Mouse (Mus musculus): Measurements from ENCODE around the gene Kcnj8. TPM values are rescaled to one million over a fixed set of nuclear protein-coding genes. Genes with fewer than 3 reads are reported as not detected.

The Kcnj8 gene
- polyA plus RNA-seq, 1 experiment from 2014 or later, result 4.0 TPM

DNA sequence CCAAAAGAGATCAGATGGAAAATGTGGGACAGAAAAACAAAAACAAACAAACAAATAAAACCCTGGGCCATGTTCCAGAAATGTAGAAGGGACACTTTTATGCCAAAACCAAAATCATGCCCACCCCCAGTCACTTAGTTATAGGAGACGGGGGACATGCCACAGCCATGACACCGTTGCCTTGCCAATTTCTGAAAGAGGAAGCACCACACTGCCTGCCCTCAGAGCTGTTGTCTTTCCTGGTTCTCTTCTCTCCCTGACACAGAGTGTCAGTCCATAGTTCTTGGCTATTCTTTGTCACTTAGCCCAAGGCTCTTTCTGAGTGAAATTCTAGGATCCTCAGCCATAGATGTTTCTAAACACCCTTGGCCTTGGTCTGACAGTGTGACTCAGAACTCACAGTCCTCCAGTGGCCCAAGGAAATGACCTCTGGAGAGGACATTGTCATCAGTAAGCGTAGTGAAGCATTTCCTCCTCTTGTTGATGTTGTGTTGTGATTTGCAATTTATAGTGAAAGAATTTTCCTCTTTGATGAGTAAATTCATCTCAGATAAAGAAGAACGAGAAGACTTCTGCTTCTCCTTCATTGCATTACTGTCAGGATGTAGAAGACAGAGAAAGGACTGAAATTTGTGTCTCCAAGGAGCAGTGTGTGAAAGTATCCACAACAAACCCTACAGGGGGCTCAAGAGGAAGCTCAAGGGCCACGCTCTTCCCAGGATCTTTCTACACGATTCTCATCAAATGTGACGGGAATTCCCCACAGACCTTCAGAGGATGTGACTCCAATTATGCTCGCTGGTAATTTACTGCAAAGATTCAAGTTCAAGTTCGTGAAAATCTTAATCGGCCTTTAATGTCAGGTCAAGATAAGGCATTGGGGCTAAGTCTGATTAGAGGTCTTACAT, 12.4 kb downstream of the Kcnj8 start:
- H3K4me1 ChIP-seq (replicated peaks; ENCODE audit: control insufficient read depth, insufficient read depth, low read length), result no peaks in the 10 kb centered on the region
- H3K9me3 ChIP-seq (ENCODE audit: control insufficient read depth, low read length), result no peaks in the 10 kb centered on the region
- ATAC-seq (replicated peaks; ENCODE audit: low FRiP score) (no peak), DNase-seq (ENCODE audit: low spot score) (peak; percentile 39)
- 83% methylated on average over 10 of the region's 10 CpGs for WGBS
- no peaks in the 10 kb centered on the region for H3K36me3 ChIP-seq (ENCODE audit: control insufficient read depth, insufficient read depth, low read length)
- no peaks in the 10 kb centered on the region for H3K27me3 ChIP-seq (ENCODE audit: control insufficient read depth, insufficient read depth, low read length)
- H3K4me2 ChIP-seq (ENCODE audit: low read depth, low read length, severe bottlenecking), result no peak overlapping the region
- H3K4me3 ChIP-seq (ENCODE audit: low read depth, low read length), result no peak overlapping the region
- no peak overlapping the region for H3K9ac ChIP-seq (ENCODE audit: low read length)
- no peak overlapping the region for H3K27ac ChIP-seq (ENCODE audit: low read depth, low read length)

DNA sequence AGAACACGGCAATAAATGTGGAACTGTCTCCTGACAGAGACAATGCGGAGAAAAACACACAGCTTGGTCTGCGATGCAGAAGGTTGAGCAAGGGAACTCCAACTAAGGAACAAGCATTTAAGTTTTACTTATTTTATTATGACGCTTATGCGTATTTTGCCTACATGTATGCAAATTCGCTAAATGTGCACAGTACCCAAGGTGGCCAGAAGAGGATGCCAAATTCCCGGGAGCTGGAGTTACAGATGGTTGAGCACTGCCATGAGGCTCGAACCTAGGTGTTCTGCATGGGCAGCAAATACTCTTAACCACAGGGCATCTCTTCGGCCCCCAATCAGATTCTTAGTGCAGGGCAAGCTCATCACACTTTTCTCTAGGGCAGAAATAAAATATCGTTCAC, 13.3 kb downstream of the Kcnj8 start:
- Histone ChIP-seq H3K9me3 (ENCODE audit: control insufficient read depth, low read length) (no peaks in the 10 kb centered on the region), H3K9ac (ENCODE audit: low read length) (no peak overlapping the region), H3K36me3 (ENCODE audit: control insufficient read depth, insufficient read depth, low read length) (no peaks in the 10 kb centered on the region), H3K4me2 (ENCODE audit: low read depth, low read length, severe bottlenecking) (no peak overlapping the region), H3K27me3 (ENCODE audit: control insufficient read depth, insufficient read depth, low read length) (no peaks in the 10 kb centered on the region), H3K27ac (ENCODE audit: low read depth, low read length) (no peak overlapping the region), H3K4me1 (replicated peaks; ENCODE audit: control insufficient read depth, insufficient read depth, low read length) (no peaks in the 10 kb centered on the region), H3K4me3 (ENCODE audit: low read depth, low read length) (no peak overlapping the region)
- 79% methylated on average over 10 of the region's 10 CpGs for WGBS
- DNase-seq (ENCODE audit: low spot score) (peak; percentile 42), ATAC-seq (replicated peaks; ENCODE audit: low FRiP score) (no peak)

DNA sequence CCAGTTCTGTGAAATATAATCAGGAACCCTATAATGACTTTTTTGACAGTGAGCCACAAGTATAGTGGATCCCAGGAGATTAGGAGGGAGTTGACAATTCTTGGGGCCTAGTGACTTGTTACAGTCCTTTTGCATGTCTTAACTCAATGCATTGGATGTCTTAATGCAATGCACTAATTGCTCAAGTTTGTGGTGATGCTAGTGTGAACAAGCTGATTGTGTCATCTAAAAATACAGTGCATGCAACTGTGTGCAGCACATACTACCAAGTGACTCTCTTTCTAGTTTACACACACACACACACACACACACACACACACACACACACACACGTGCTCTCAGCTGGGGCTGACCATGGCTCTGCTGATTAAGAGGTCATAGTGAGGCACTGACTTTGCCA, 15.4 kb downstream of the Kcnj8 start:
- Histone ChIP-seq H3K4me2 (ENCODE audit: low read depth, low read length, severe bottlenecking) (no peak overlapping the region), H3K9me3 (ENCODE audit: control insufficient read depth, low read length) (no peaks in the 10 kb centered on the region), H3K27ac (ENCODE audit: low read depth, low read length) (no peak overlapping the region), H3K4me1 (replicated peaks; ENCODE audit: control insufficient read depth, insufficient read depth, low read length) (no peaks in the 10 kb centered on the region), H3K36me3 (ENCODE audit: control insufficient read depth, insufficient read depth, low read length) (no peaks in the 10 kb centered on the region), H3K9ac (ENCODE audit: low read length) (no peak overlapping the region), H3K4me3 (ENCODE audit: low read depth, low read length) (no peak overlapping the region), H3K27me3 (ENCODE audit: control insufficient read depth, insufficient read depth, low read length) (no peaks in the 10 kb centered on the region)
- ATAC-seq (replicated peaks; ENCODE audit: low FRiP score), result no peak
- WGBS, result 59% methylated on average over 1 of the region's 1 CpGs
- no peak for DNase-seq (ENCODE audit: low spot score)

DNA sequence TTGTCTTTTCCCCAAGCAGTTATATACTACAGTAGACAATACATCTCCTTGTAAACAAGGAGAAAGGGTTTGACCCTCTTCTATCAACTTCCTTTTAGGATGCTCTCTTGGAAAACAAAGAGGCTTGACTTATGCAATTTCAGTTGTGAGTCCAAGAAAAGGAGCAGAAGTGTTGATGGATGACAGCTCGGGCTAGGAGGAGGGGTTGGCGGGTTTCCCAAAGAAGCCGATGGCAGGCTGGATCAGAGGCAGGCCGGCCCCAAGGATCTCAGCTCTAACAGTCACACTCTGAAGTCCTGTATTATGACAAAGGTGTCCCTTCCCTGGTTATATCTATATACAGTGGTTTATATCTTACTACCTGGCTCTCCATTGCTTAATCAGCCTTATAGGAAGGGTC, 19.9 kb downstream of the Kcnj8 start:
- DNase-seq (ENCODE audit: low spot score), result no peak
- WGBS, result 85% methylated on average over 4 of the region's 4 CpGs
- no peaks in the 10 kb centered on the region for H3K4me1 ChIP-seq (replicated peaks; ENCODE audit: control insufficient read depth, insufficient read depth, low read length)

DNA sequence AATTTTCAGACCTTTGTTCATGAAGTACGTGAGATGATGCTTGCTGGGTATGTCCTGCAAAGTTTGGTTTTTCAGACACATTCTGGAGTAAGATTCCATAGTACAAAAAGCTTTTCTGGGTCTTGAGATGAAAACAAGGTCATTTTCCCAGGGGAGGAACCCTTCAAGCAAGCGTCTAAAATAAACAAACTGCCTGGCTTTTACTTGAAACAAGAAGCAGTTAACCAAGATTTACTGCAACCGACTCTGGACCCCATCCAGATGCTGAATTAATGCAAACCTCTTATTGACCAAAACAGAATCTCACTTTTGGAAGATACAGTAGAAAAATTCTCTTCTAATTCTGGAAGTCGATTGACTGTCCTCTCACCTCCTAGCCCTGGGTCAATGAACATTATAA, 20.5 kb downstream of the Kcnj8 start:
- H3K36me3 ChIP-seq (ENCODE audit: control insufficient read depth, insufficient read depth, low read length), result no peaks in the 10 kb centered on the region
- H3K4me1 ChIP-seq (replicated peaks; ENCODE audit: control insufficient read depth, insufficient read depth, low read length), result no peaks in the 10 kb centered on the region
- H3K27me3 ChIP-seq (ENCODE audit: control insufficient read depth, insufficient read depth, low read length), result no peaks in the 10 kb centered on the region
- H3K27ac ChIP-seq (ENCODE audit: low read depth, low read length), result no peak overlapping the region
- 82% methylated on average over 4 of the region's 4 CpGs for WGBS
- no peak for DNase-seq (ENCODE audit: low spot score)
- H3K4me3 ChIP-seq (ENCODE audit: low read depth, low read length), result no peak overlapping the region
- H3K9ac ChIP-seq (ENCODE audit: low read length), result no peak overlapping the region
- no peaks in the 10 kb centered on the region for H3K9me3 ChIP-seq (ENCODE audit: control insufficient read depth, low read length)
- no peak for ATAC-seq (replicated peaks; ENCODE audit: low FRiP score)
- no peak overlapping the region for H3K4me2 ChIP-seq (ENCODE audit: low read depth, low read length, severe bottlenecking)

More for the DNA sequence above, 19.9 kb downstream of the Kcnj8 start:
- ATAC-seq (replicated peaks; ENCODE audit: low FRiP score), result no peak
- Histone ChIP-seq H3K27me3 (ENCODE audit: control insufficient read depth, insufficient read depth, low read length) (no peaks in the 10 kb centered on the region), H3K27ac (ENCODE audit: low read depth, low read length) (no peak overlapping the region), H3K9ac (ENCODE audit: low read length) (no peak overlapping the region), H3K4me2 (ENCODE audit: low read depth, low read length, severe bottlenecking) (no peak overlapping the region), H3K36me3 (ENCODE audit: control insufficient read depth, insufficient read depth, low read length) (no peaks in the 10 kb centered on the region), H3K9me3 (ENCODE audit: control insufficient read depth, low read length) (no peaks in the 10 kb centered on the region), H3K4me3 (ENCODE audit: low read depth, low read length) (no peak overlapping the region)

DNA sequence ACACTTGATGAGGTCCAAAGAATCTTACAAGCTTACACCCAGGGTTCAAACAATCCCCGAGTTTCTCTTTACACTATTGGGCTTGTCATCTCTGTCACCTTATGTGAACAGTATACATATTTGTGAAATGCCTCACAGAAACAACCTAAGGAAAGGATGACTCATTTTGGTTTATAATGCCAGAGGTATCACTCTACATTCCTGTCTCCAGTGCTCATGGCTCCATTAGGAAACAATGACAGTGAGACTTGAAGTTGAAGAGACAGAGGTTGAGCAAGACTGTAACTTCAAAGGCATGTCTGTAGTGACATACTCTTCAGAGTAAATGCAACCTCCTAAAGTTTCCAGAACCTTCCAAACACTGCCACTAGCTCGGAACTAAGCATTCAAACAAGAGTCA, 23.0 kb downstream of the Kcnj8 start:
- WGBS, result 89% methylated on average over 2 of the region's 2 CpGs

DNA sequence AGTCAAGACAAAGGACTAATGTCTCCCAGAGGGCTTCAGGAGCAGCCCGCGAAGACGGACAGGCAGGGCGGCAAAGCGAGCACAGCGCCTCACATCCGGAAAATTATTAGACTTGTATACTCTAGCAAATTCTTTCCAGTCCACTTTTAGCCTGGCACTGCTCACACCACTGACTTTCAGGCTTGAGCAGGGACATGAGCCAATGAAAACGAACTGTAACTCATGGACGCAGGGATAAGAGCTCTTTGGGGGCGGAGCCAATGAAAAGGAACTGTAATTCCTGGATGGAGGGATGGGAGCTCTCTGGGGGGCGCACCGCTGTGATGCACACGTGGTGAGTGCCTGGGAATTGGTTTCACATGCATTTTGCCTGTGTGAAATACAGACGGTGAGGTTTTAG, 26.3 kb downstream of the Kcnj8 start:
- H3K27ac ChIP-seq (ENCODE audit: low read depth, low read length), result no peak overlapping the region
- H3K27me3 ChIP-seq (ENCODE audit: control insufficient read depth, insufficient read depth, low read length), result no peaks in the 10 kb centered on the region
- no peaks in the 10 kb centered on the region for H3K9me3 ChIP-seq (ENCODE audit: control insufficient read depth, low read length)
- peak; percentile 44; the same call in 1 of the 2 replicates for ATAC-seq (replicated peaks; ENCODE audit: low FRiP score)
- no peak overlapping the region for H3K4me3 ChIP-seq (ENCODE audit: low read depth, low read length)
- whole genome bisulfite sequencing, result 53% methylated on average over 14 of the region's 14 CpGs
- DNase-seq (ENCODE audit: low spot score), result no peak
- peak overlapping the region; percentile 28; the same call in 1 of the 2 replicates for H3K4me2 ChIP-seq (ENCODE audit: low read depth, low read length, severe bottlenecking)
- no peaks in the 10 kb centered on the region for H3K4me1 ChIP-seq (replicated peaks; ENCODE audit: control insufficient read depth, insufficient read depth, low read length)
- no peaks in the 10 kb centered on the region for H3K36me3 ChIP-seq (ENCODE audit: control insufficient read depth, insufficient read depth, low read length)
- no peak overlapping the region for H3K9ac ChIP-seq (ENCODE audit: low read length)

More for the DNA sequence above, 23.0 kb downstream of the Kcnj8 start:
- no peak for ATAC-seq (replicated peaks; ENCODE audit: low FRiP score)
- Histone ChIP-seq H3K4me1 (replicated peaks; ENCODE audit: control insufficient read depth, insufficient read depth, low read length) (no peaks in the 10 kb centered on the region), H3K4me2 (ENCODE audit: low read depth, low read length, severe bottlenecking) (no peak overlapping the region), H3K36me3 (ENCODE audit: control insufficient read depth, insufficient read depth, low read length) (no peaks in the 10 kb centered on the region), H3K27ac (ENCODE audit: low read depth, low read length) (no peak overlapping the region), H3K9ac (ENCODE audit: low read length) (no peak overlapping the region), H3K27me3 (ENCODE audit: control insufficient read depth, insufficient read depth, low read length) (no peaks in the 10 kb centered on the region), H3K9me3 (ENCODE audit: control insufficient read depth, low read length) (no peaks in the 10 kb centered on the region), H3K4me3 (ENCODE audit: low read depth, low read length) (no peak overlapping the region)
- DNase-seq (ENCODE audit: low spot score), result no peak

DNA sequence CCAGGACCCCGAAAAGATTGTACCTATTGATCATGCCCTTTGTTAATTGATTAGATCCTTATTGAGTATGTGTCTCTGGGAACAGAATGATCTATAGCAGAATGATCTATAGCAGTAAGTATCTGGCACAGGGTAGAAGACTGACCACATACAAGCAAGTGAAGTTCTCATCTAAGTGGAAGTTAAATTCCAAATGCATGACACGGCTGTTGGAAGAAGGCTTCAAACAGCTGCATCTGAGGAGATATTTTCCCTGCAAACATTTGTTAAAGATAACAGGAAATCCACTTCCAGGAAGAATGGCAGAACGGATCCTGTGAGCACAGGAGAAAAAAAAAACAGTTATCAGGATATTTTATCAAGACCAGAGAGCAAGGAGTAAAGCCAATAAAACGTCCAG, 27.8 kb downstream of the Kcnj8 start:
- no peak overlapping the region for H3K9ac ChIP-seq (ENCODE audit: low read length)
- no peaks in the 10 kb centered on the region for H3K27me3 ChIP-seq (ENCODE audit: control insufficient read depth, insufficient read depth, low read length)
- H3K4me1 ChIP-seq (replicated peaks; ENCODE audit: control insufficient read depth, insufficient read depth, low read length), result no peaks in the 10 kb centered on the region
- WGBS, result 83% methylated on average over 4 of the region's 4 CpGs
- H3K9me3 ChIP-seq (ENCODE audit: control insufficient read depth, low read length), result no peaks in the 10 kb centered on the region
- no peak for DNase-seq (ENCODE audit: low spot score)
- H3K27ac ChIP-seq (ENCODE audit: low read depth, low read length), result no peak overlapping the region
- no peak for ATAC-seq (replicated peaks; ENCODE audit: low FRiP score)
- H3K4me2 ChIP-seq (ENCODE audit: low read depth, low read length, severe bottlenecking), result no peak overlapping the region
- H3K36me3 ChIP-seq (ENCODE audit: control insufficient read depth, insufficient read depth, low read length), result no peaks in the 10 kb centered on the region
- H3K4me3 ChIP-seq (ENCODE audit: low read depth, low read length), result no peak overlapping the region

DNA sequence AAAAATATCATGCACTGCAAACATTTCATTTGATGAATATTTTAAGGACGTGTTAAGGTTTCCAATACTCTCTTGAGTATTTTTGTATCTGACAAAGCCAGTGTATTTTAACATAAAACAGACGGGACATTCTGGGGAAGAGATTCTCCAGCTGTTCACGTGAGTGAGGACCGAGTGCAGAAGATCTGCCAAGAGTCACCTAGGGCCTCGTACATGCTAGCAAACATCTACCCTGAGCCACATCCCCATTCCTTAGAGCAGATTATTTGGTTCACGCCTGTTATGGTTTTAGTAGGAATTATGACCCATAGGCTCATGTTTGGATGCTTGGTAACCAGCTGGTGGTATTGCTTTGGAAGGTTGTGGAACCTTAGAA, 28.6 kb downstream of the Kcnj8 start:
- 90% methylated on average over 6 of the region's 6 CpGs for WGBS
- H3K4me1 ChIP-seq (replicated peaks; ENCODE audit: control insufficient read depth, insufficient read depth, low read length), result no peaks in the 10 kb centered on the region
- no peak overlapping the region for H3K9ac ChIP-seq (ENCODE audit: low read length)
- H3K27me3 ChIP-seq (ENCODE audit: control insufficient read depth, insufficient read depth, low read length), result no peaks in the 10 kb centered on the region
- no peak overlapping the region for H3K4me3 ChIP-seq (ENCODE audit: low read depth, low read length)
- no peak overlapping the region for H3K4me2 ChIP-seq (ENCODE audit: low read depth, low read length, severe bottlenecking)
- DNase-seq (ENCODE audit: low spot score) (no peak), ATAC-seq (replicated peaks; ENCODE audit: low FRiP score) (no peak)
- H3K27ac ChIP-seq (ENCODE audit: low read depth, low read length), result no peak overlapping the region
- no peaks in the 10 kb centered on the region for H3K9me3 ChIP-seq (ENCODE audit: control insufficient read depth, low read length)
- no peaks in the 10 kb centered on the region for H3K36me3 ChIP-seq (ENCODE audit: control insufficient read depth, insufficient read depth, low read length)

All from forebrain, embryonic 11.5 days (tissue).